9 mouse cellular contexts compared by ENCODE assay signal in the genomic region with DNA sequence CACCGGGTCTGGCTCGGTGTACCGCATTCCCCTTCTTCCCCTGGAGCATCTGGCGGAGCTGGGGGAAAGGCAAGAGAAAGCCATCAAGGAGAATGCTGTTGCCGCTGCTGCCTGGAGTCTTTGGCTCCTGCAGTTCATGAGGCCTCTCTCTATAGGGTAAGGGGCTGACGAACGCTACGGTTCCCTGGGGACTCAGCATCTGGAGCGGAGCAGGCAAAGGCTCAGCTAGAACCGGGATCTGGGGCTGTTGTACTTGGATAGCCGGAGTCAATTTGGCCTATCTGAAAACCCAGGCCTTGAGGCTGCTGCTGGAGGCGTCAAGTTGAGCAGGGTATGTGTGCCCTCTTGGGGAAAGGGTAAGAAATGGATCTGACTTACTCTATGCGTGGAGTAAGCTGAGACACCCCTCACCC. TPM values are rescaled to one million over a fixed set of nuclear protein-coding genes. Genes with fewer than 3 reads are reported as not detected.
A peak's percentile ranks its signal among the peaks of the same experiment; 100 is the strongest.
DNase-seq lines count a peak whose midpoint lies in the region; ATAC-seq and TF ChIP-seq lines count a peak whose summit lies in the region.
"Had no signal": no experiment of that assay in that cellular context is flagged by ENCODE, and none has a peak within 500 bp of the region (broad histone marks: within the 10 kb centered on the region; RNA-seq: fewer than 3 reads in every experiment).

No protein-coding gene starts in this region.

- H3K36me3 ChIP-seq in thymus, adult 2 months (ENCODE audit: control insufficient read depth, insufficient read depth, low read length) = no peaks in the 10 kb centered on the region
- no peaks in the 10 kb centered on the region for H3K36me3 ChIP-seq in forebrain, embryonic 13.5 days (ENCODE audit: poor library complexity, severe bottlenecking)
- H3K36me3 ChIP-seq in liver, embryonic 13.5 days = no peaks in the 10 kb centered on the region

- TF ChIP-seq POLR2A in thymus, adult 2 months (IDR thresholded peaks at IDR 0.05; ENCODE audit: control insufficient read depth, extremely low read depth, insufficient read depth, low read length, poor library complexity) = no peak

- no peak overlapping the region for H3K27ac ChIP-seq in thymus, adult 2 months (ENCODE audit: control insufficient read depth, insufficient read depth, low read length)
- no peak overlapping the region for H3K27ac ChIP-seq in forebrain, embryonic 13.5 days
- H3K27ac ChIP-seq in liver, embryonic 13.5 days = no peak overlapping the region
- H3K27ac ChIP-seq in left cerebral cortex, adult 2 months = no peak overlapping the region

- TF ChIP-seq CTCF in thymus, adult 2 months (IDR thresholded peaks at IDR 0.05; ENCODE audit: borderline replicate concordance, control insufficient read depth, extremely low read depth, insufficient read depth, low read length, poor library complexity) = no peak
- TF ChIP-seq CTCF in left cerebral cortex, adult 2 months (IDR thresholded peaks at IDR 0.05) = no peak

- 26% methylated on average over 13 of the region's 13 CpGs for WGBS in thymus, adult 2 months
- WGBS in forebrain, embryonic 13.5 days = 0% methylated on average over 10 of the region's 13 CpGs
- WGBS in liver, embryonic 13.5 days (ENCODE audit: insufficient replicate concordance) = 5% methylated on average over 13 of the region's 13 CpGs

- no peak overlapping the region for H3K4me3 ChIP-seq in thymus, adult 2 months (ENCODE audit: control insufficient read depth, insufficient read depth, low read length)
- peak overlapping the region; percentile 20; the same call in 1 of the 2 replicates for H3K4me3 ChIP-seq in forebrain, embryonic 13.5 days
- H3K4me3 ChIP-seq in liver, embryonic 13.5 days (replicated peaks) = peak overlapping the region; percentile 27
- H3K4me3 ChIP-seq in left cerebral cortex, adult 2 months = no peak overlapping the region

- intact Hi-C loops in gastrocnemius, postnatal 36 days (cut with DNase I) = loop anchor here (10.0 kb wide), 2 partner anchors 133 to 1207 kb away; no protein-coding TSS in a partner anchor
- intact Hi-C loops in left cerebral cortex, adult 2 months (cut with DNase I) = loop anchor here (10.0 kb wide), 1 partner anchor 1207 kb away; no protein-coding TSS in a partner anchor

- H3K4me1 ChIP-seq in thymus, adult 2 months (replicated peaks; ENCODE audit: control insufficient read depth, insufficient read depth, low read length) = peaks cover 33% of the 10 kb centered on the region
- peaks cover 31% of the 10 kb centered on the region for H3K4me1 ChIP-seq in forebrain, embryonic 13.5 days
- peaks cover 33% of the 10 kb centered on the region for H3K4me1 ChIP-seq in liver, embryonic 13.5 days (replicated peaks)

- H3K9me3 ChIP-seq in forebrain, embryonic 13.5 days (replicated peaks) = no peaks in the 10 kb centered on the region
- no peaks in the 10 kb centered on the region for H3K9me3 ChIP-seq in liver, embryonic 13.5 days (replicated peaks)

- ATAC-seq in forebrain, embryonic 13.5 days = no peak
- no peak for ATAC-seq in liver, embryonic 13.5 days (ENCODE audit: low read depth)

- no peak overlapping the region for H3K9ac ChIP-seq in forebrain, embryonic 13.5 days
- no peak overlapping the region for H3K9ac ChIP-seq in liver, embryonic 13.5 days

- DNase-seq in thymus, adult 2 months = peak; percentile 30
- DNase-seq in thymus, postnatal 10 days (ENCODE audit: low spot score in 2 of 2) = no peak
- no peak for DNase-seq in liver, embryonic 13.5 days
- peak; percentile 21 to 42 for DNase-seq in thymus, postnatal 36 days
- DNase-seq in gastrocnemius, postnatal 4 days (ENCODE audit: low spot score in 2 of 2) = no peak
- DNase-seq in gastrocnemius, postnatal 36 days = no peak
- DNase-seq in left cerebral cortex, adult 2 months (ENCODE audit: extremely low spot score in 1 of 2, low spot score in 2 of 2) = no peak

- H3K4me2 ChIP-seq in forebrain, embryonic 13.5 days = peak overlapping the region; percentile 52
- peak overlapping the region; percentile 45 for H3K4me2 ChIP-seq in liver, embryonic 13.5 days

- peaks cover 42% of the 10 kb centered on the region for H3K27me3 ChIP-seq in thymus, adult 2 months (ENCODE audit: control insufficient read depth, insufficient read depth, low read length)
- H3K27me3 ChIP-seq in forebrain, embryonic 13.5 days = peaks cover 100% of the 10 kb centered on the region
- peaks cover 100% of the 10 kb centered on the region for H3K27me3 ChIP-seq in liver, embryonic 13.5 days

RNA-seq across cellular contexts. Expression of gene 4930412O13Rik, which starts 0.6 kb away (rescaled TPM):
- not detected in 2 replicates for polyA plus RNA-seq in thymus, adult 2 months (2012; rRNA removed)
- not detected in 2 replicates for polyA plus RNA-seq in forebrain, embryonic 13.5 days (2015; fragmentation: Nextera tagmentation; extraction: Ambion mirVana)
- polyA plus RNA-seq in liver, embryonic 13.5 days (2015; fragmentation: Nextera tagmentation; extraction: Ambion mirVana) = not detected in 2 replicates
- not detected for total RNA-seq in gastrocnemius, postnatal 4 days (2021)
- not detected for total RNA-seq in gastrocnemius, postnatal 36 days (2021)
- total RNA-seq in left cerebral cortex, adult 2 months (2021) = not detected
- polyA plus RNA-seq: large intestine, adult 2 months had no signal

RNA-seq across cellular contexts. Expression of gene 9230102O04Rik, which starts 7.7 kb away (rescaled TPM):
- not detected in 2 replicates for polyA plus RNA-seq in thymus, adult 2 months (2012; rRNA removed)
- not detected in 2 replicates for polyA plus RNA-seq in forebrain, embryonic 13.5 days (2015; fragmentation: Nextera tagmentation; extraction: Ambion mirVana)
- not detected in 2 replicates for polyA plus RNA-seq in liver, embryonic 13.5 days (2015; fragmentation: Nextera tagmentation; extraction: Ambion mirVana)
- total RNA-seq in gastrocnemius, postnatal 4 days (2021) = not detected
- total RNA-seq in gastrocnemius, postnatal 36 days (2021) = not detected
- not detected for total RNA-seq in left cerebral cortex, adult 2 months (2021)
- polyA plus RNA-seq: large intestine, adult 2 months had no signal

RNA-seq across cellular contexts. Expression of gene Gata3, which starts 8.2 kb away (rescaled TPM):
- polyA plus RNA-seq in thymus, adult 2 months (2012; rRNA removed) = 87.2 and 126 TPM in 2 replicates
- 1.4 and 3.3 TPM in 2 replicates for polyA plus RNA-seq in forebrain, embryonic 13.5 days (2015; fragmentation: Nextera tagmentation; extraction: Ambion mirVana)
- 1.5 TPM in 2 replicates for polyA plus RNA-seq in liver, embryonic 13.5 days (2015; fragmentation: Nextera tagmentation; extraction: Ambion mirVana)
- 1 to 10 TPM in 1 of 2 experiments, under 1 TPM in 1; 0.65 to 1.9 TPM for total RNA-seq in gastrocnemius, postnatal 4 days (2021)
- under 1 TPM; 0.57 to 0.92 TPM for total RNA-seq in gastrocnemius, postnatal 36 days (2021)
- total RNA-seq in left cerebral cortex, adult 2 months (2021) = not detected

Comparison
In these comparisons a context has a peak if more than half of its experiments do, and no peak if none do; other contexts are left out.
1. DNase-seq: peak in thymus, adult 2 months (single experiment) and thymus, postnatal 36 days (2 of 2); none in thymus, postnatal 10 days (0 of 2), liver, embryonic 13.5 days (single experiment), gastrocnemius, postnatal 4 days (0 of 2), gastrocnemius, postnatal 36 days (0 of 2) and left cerebral cortex, adult 2 months (0 of 2).
2. H3K4me3 ChIP-seq: peak in forebrain, embryonic 13.5 days (single experiment) and liver, embryonic 13.5 days (single experiment); none in thymus, adult 2 months (single experiment) and left cerebral cortex, adult 2 months (single experiment).